Mouse (Mus musculus): ENCODE measurements around the gene Vmn1r46. TPM values are rescaled to one million over a fixed set of nuclear protein-coding genes. Genes with fewer than 3 reads are reported as not detected.
"Not testable (repeated sequence)": the region's sequence is repeated elsewhere in the genome, so short reads cannot be mapped to it uniquely, and the experiment has no call there.

Gene Vmn1r46
- not detected in 2 replicates for polyA plus RNA-seq (2014; fragmentation: Nextera tagmentation; extraction: Ambion mirVana)

DNA sequence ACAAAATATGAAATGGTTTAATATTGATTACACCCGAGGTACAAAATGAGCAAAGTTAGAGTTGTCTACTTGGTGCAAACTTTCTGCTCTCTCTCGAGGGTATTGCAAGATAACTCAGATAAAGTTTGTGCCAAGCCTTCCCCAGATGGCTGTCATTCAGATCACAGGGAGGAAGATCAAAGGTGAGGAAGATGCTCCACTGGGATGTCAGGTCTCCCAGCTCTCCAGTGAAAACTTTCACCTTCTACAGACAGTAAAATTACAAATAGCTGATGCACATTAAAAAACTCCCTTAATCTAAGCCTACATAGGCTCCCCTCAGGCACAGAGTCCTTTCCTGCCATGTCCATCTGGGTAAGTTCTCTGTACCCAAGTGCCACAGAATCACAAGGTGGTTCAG lies at the start of gene Vmn1r46:
TSS of gene Vmn1r46 (plus strand) at position 301 of the 400 bp plus-strand sequence.
- H3K36me3 ChIP-seq (ENCODE audit: control insufficient read depth, insufficient read depth, low read length), result no peaks in the 10 kb centered on the region
- no peaks in the 10 kb centered on the region for H3K4me1 ChIP-seq (ENCODE audit: control insufficient read depth, insufficient read depth, low read length)
- H3K27me3 ChIP-seq (ENCODE audit: control insufficient read depth, insufficient read depth, low read length), result no peaks in the 10 kb centered on the region
- no peak within 1 kb of the TSS for H3K4me3 ChIP-seq (ENCODE audit: low read depth, low read length)
- no peaks in the 10 kb centered on the region; the same call in 1 of the 2 replicates for H3K9me3 ChIP-seq (ENCODE audit: control insufficient read depth, low read length)
- WGBS, result 67% methylated on average over 2 of the region's 2 CpGs
- no peak within 1 kb of the TSS for H3K27ac ChIP-seq (ENCODE audit: low read depth, low read length)
- ATAC-seq (ENCODE audit: low read depth), result no peak
- H3K4me2 ChIP-seq (ENCODE audit: low read depth, low read length), result no peak within 1 kb of the TSS
- H3K9ac ChIP-seq (replicated peaks; ENCODE audit: low read depth, low read length), result no peak within 1 kb of the TSS

DNA sequence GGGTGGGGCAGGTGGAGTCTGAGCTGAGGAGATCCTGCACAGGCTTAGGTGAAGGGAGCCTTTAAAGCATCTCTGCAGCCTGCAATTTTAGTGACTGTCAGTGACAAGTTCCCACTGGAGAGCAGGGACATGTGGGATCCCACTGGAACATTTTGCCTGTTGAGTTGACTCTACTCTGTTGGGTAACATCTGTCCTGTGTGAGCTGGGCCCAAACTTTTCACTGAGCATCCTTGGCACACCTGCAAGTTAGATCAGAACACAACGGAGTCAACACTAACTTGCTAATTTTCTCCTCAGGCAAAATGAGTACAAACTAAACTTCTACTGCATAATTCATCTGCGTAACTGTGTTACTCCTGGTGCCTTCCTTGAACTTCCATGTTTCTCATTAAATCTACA lies 28.6 kb upstream of the Vmn1r46 start, which contains the start of gene Vmn1r45:
TSS of gene Vmn1r45 (minus strand) at position 101 of the 400 bp plus-strand sequence.
- H3K4me3 ChIP-seq (ENCODE audit: low read depth, low read length); H3K27ac ChIP-seq (ENCODE audit: low read depth, low read length); H3K4me2 ChIP-seq (ENCODE audit: low read depth, low read length); H3K36me3 ChIP-seq (ENCODE audit: control insufficient read depth, insufficient read depth, low read length); H3K27me3 ChIP-seq (ENCODE audit: control insufficient read depth, insufficient read depth, low read length); H3K9ac ChIP-seq (replicated peaks; ENCODE audit: low read depth, low read length); ATAC-seq (ENCODE audit: low read depth); H3K4me1 ChIP-seq (ENCODE audit: control insufficient read depth, insufficient read depth, low read length); H3K9me3 ChIP-seq (ENCODE audit: control insufficient read depth, low read length): not testable (repeated sequence)
- WGBS, result 93% methylated on average over 2 of the region's 2 CpGs

DNA sequence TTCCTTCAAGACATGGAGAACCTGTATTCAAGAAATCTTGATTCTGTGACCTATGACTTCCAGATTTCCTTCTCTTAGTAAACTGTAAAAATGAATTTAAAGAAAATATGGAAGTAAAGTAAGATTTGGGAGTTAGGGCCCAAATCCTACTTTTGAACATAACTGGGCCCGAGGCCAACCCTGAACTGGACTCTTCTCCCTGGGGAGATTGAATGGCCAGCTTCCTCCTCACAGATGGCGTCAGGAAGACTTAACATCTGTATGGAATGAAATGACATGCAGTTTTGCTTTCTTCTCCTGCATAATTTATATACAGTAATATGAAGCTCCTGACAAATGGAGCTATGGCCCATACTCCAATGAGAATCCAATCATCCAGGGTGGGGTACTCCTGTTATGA lies 28.2 kb upstream of the Vmn1r46 start:
- Histone ChIP-seq H3K4me2 (ENCODE audit: low read depth, low read length) (no peak overlapping the region), H3K27me3 (ENCODE audit: control insufficient read depth, insufficient read depth, low read length) (no peaks in the 10 kb centered on the region), H3K36me3 (ENCODE audit: control insufficient read depth, insufficient read depth, low read length) (no peaks in the 10 kb centered on the region), H3K4me3 (ENCODE audit: low read depth, low read length) (no peak overlapping the region), H3K9me3 (ENCODE audit: control insufficient read depth, low read length) (no peaks in the 10 kb centered on the region), H3K27ac (ENCODE audit: low read depth, low read length) (no peak overlapping the region), H3K9ac (replicated peaks; ENCODE audit: low read depth, low read length) (no peak overlapping the region), H3K4me1 (ENCODE audit: control insufficient read depth, insufficient read depth, low read length) (no peaks in the 10 kb centered on the region)
- WGBS, result 76% methylated on average over 2 of the region's 2 CpGs
- ATAC-seq (ENCODE audit: low read depth), result no peak

DNA sequence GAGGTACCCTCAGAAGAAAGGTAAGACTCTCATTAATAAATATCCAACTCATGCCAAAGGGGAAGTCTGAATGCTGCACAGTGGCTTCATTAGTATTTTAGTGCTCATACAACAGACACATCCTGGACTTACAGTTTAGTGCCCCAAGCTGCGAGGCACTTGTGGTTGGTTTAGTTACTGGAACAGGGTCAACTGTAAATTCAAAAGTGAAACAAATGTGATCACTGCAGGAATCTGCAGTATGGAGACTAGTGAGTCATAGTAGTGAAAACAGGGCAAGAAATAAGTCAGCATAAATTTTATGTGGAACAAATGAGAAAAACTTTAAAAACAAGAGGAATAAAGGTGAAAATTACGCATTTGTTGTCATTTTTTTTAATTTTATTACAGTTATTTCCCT lies 15.6 kb upstream of the Vmn1r46 start:
- ATAC-seq (ENCODE audit: low read depth), result no peak
- WGBS, result 81% methylated on average over 2 of the region's 2 CpGs
- Histone ChIP-seq H3K4me3 (ENCODE audit: low read depth, low read length) (no peak overlapping the region), H3K27me3 (ENCODE audit: control insufficient read depth, insufficient read depth, low read length) (no peaks in the 10 kb centered on the region), H3K36me3 (ENCODE audit: control insufficient read depth, insufficient read depth, low read length) (no peaks in the 10 kb centered on the region), H3K27ac (ENCODE audit: low read depth, low read length) (no peak overlapping the region), H3K9ac (replicated peaks; ENCODE audit: low read depth, low read length) (no peak overlapping the region), H3K4me2 (ENCODE audit: low read depth, low read length) (no peak overlapping the region), H3K4me1 (ENCODE audit: control insufficient read depth, insufficient read depth, low read length) (no peaks in the 10 kb centered on the region), H3K9me3 (ENCODE audit: control insufficient read depth, low read length) (no peaks in the 10 kb centered on the region)

DNA sequence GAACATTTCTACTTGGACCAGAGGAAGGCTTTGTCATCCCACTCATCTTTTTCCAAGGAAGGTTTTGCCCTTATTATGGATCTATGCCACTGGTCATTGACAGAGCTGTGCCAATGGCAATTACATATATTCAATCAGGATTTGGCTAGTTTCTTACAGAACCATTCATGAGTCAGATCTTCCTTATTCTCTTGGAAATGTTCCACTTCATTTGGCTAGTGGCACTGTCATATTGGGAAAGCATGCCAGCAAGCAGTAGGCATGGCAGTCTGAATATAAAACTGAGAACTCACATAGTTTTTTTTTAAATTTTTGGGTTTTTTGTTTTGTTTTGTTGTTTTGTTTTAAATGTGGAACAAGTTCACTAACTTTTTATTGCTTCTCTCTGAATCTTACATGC lies 2.8 kb upstream of the Vmn1r46 start:
- H3K4me1 ChIP-seq (ENCODE audit: control insufficient read depth, insufficient read depth, low read length), result no peaks in the 10 kb centered on the region
- H3K36me3 ChIP-seq (ENCODE audit: control insufficient read depth, insufficient read depth, low read length), result no peaks in the 10 kb centered on the region
- no peak overlapping the region for H3K27ac ChIP-seq (ENCODE audit: low read depth, low read length)
- no peaks in the 10 kb centered on the region; the same call in 1 of the 2 replicates for H3K9me3 ChIP-seq (ENCODE audit: control insufficient read depth, low read length)
- no peak overlapping the region for H3K4me3 ChIP-seq (ENCODE audit: low read depth, low read length)
- H3K9ac ChIP-seq (replicated peaks; ENCODE audit: low read depth, low read length), result no peak overlapping the region
- no peak overlapping the region for H3K4me2 ChIP-seq (ENCODE audit: low read depth, low read length)
- no peaks in the 10 kb centered on the region for H3K27me3 ChIP-seq (ENCODE audit: control insufficient read depth, insufficient read depth, low read length)
- no peak for ATAC-seq (ENCODE audit: low read depth)

DNA sequence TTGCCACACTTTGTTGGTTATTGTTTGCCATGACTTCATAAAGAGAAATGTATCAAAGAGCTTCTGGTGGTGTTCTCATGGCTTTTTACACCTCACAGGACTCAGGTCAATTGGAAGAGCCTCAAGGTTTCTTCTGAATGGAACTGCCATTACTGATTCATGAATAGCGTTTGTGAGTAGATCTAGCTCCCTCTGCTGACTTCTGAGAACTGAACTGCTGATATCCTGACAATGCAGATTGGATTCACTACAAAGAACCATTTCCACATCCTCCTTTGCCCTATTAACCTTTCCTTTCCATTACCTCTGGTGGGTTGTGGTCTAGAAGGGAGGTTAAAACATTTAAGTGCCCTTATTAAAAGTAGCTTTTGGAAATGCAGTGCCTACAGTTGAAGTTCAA lies 16.9 kb downstream of the Vmn1r46 start:
- Histone ChIP-seq H3K27me3 (ENCODE audit: control insufficient read depth, insufficient read depth, low read length) (no peaks in the 10 kb centered on the region), H3K9ac (replicated peaks; ENCODE audit: low read depth, low read length) (no peak overlapping the region), H3K4me3 (ENCODE audit: low read depth, low read length) (no peak overlapping the region), H3K9me3 (ENCODE audit: control insufficient read depth, low read length) (no peaks in the 10 kb centered on the region), H3K27ac (ENCODE audit: low read depth, low read length) (no peak overlapping the region), H3K36me3 (ENCODE audit: control insufficient read depth, insufficient read depth, low read length) (no peaks in the 10 kb centered on the region), H3K4me2 (ENCODE audit: low read depth, low read length) (no peak overlapping the region), H3K4me1 (ENCODE audit: control insufficient read depth, insufficient read depth, low read length) (no peaks in the 10 kb centered on the region)
- no peak for ATAC-seq (ENCODE audit: low read depth)
- 16% methylated on average over 1 of the region's 1 CpGs for WGBS

DNA sequence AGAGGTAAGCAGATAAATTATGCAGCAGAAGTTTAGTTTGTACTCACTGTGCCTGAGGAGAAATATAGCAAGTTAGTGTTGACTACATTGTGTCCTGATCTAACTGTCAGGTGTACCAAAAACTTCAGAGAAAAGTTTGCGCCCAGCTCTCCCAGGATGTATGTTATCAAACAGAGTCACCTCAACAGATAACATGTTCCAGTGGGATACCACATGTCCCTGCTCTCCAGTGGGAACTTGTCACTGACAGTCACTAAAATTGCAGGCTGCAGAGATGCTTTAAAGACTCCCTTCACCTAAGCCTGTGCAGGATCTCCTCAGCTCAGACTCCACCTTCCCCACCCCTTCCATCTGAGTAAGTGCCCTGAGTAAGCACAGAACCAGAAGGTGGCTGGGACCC lies 46.7 kb downstream of the Vmn1r46 start, which contains the start of gene Vmn1r47:
TSS of gene Vmn1r47 (plus strand) at position 301 of the 400 bp plus-strand sequence.
- not testable (repeated sequence) for H3K9me3 ChIP-seq (ENCODE audit: control insufficient read depth, low read length); H3K9ac ChIP-seq (replicated peaks; ENCODE audit: low read depth, low read length); H3K4me2 ChIP-seq (ENCODE audit: low read depth, low read length); H3K27ac ChIP-seq (ENCODE audit: low read depth, low read length); H3K4me3 ChIP-seq (ENCODE audit: low read depth, low read length); ATAC-seq (ENCODE audit: low read depth); H3K36me3 ChIP-seq (ENCODE audit: control insufficient read depth, insufficient read depth, low read length); H3K4me1 ChIP-seq (ENCODE audit: control insufficient read depth, insufficient read depth, low read length); H3K27me3 ChIP-seq (ENCODE audit: control insufficient read depth, insufficient read depth, low read length)
- 97% methylated on average over 1 of the region's 1 CpGs for WGBS

Other genes with a start within 250 kb of the Vmn1r46 start
- not detected in 2 replicates for gene Vmn1r41, start 228.5 kb upstream of the Vmn1r46 start, polyA plus RNA-seq (2014; fragmentation: Nextera tagmentation; extraction: Ambion mirVana)
- not detected in 2 replicates for gene Vmn1r42, start 92.9 kb upstream of the Vmn1r46 start, polyA plus RNA-seq (2014; fragmentation: Nextera tagmentation; extraction: Ambion mirVana)
- not detected in 2 replicates for gene Vmn1r43, start 92.9 kb upstream of the Vmn1r46 start, polyA plus RNA-seq (2014; fragmentation: Nextera tagmentation; extraction: Ambion mirVana)
- not detected in 2 replicates for gene Vmn1r44, start 85.7 kb upstream of the Vmn1r46 start, polyA plus RNA-seq (2014; fragmentation: Nextera tagmentation; extraction: Ambion mirVana)
- gene Vmn1r45, start 28.7 kb upstream of the Vmn1r46 start, polyA plus RNA-seq (2014; fragmentation: Nextera tagmentation; extraction: Ambion mirVana), result not detected in 2 replicates
- gene Vmn1r47, start 46.8 kb downstream of the Vmn1r46 start, polyA plus RNA-seq (2014; fragmentation: Nextera tagmentation; extraction: Ambion mirVana), result not detected in 2 replicates
- gene Vmn1r48, start 67.5 kb downstream of the Vmn1r46 start, polyA plus RNA-seq (2014; fragmentation: Nextera tagmentation; extraction: Ambion mirVana), result not detected in 2 replicates
- gene Vmn1r49, start 109.2 kb downstream of the Vmn1r46 start, polyA plus RNA-seq (2014; fragmentation: Nextera tagmentation; extraction: Ambion mirVana), result not detected in 2 replicates
- not detected in 2 replicates for gene Vmn1r50, start 132.1 kb downstream of the Vmn1r46 start, polyA plus RNA-seq (2014; fragmentation: Nextera tagmentation; extraction: Ambion mirVana)
- 0.05 TPM in 1 of 2 replicates, not detected in the other for gene Vmn1r51, start 153.3 kb downstream of the Vmn1r46 start, polyA plus RNA-seq (2014; fragmentation: Nextera tagmentation; extraction: Ambion mirVana)
- gene Vmn1r52, start 205.5 kb downstream of the Vmn1r46 start, polyA plus RNA-seq (2014; fragmentation: Nextera tagmentation; extraction: Ambion mirVana), result not detected in 2 replicates
- gene V1ra8, start 233.5 kb downstream of the Vmn1r46 start, polyA plus RNA-seq (2014; fragmentation: Nextera tagmentation; extraction: Ambion mirVana), result not detected in 2 replicates